Mouse (Mus musculus): ENCODE measurements at regions not wholly inside any gene's neighbourhood (a gene's known extent, or its start where the extent isn't known, plus 50 kb on each side); places are given as distances from the start of the nearest gene placed in this dataset.
A peak's percentile ranks its signal among the peaks of the same experiment; 100 is the strongest.
"Not testable (repeated sequence)": the region's sequence is repeated elsewhere in the genome, so short reads cannot be mapped to it uniquely, and the experiment has no call there.

- 38% methylated on average over 4 of the region's 4 CpGs for WGBS
- Histone ChIP-seq H3K9me3 (ENCODE audit: low read length) (no peaks in the 10 kb centered on the region), H3K9ac (no peak overlapping the region), H3K4me1 (ENCODE audit: insufficient read depth) (no peaks in the 10 kb centered on the region), H3K27ac (ENCODE audit: low read depth, low read length) (no peak overlapping the region), H3K36me3 (ENCODE audit: insufficient read depth) (no peaks in the 10 kb centered on the region), H3K4me2 (ENCODE audit: low read depth) (no peak overlapping the region), H3K27me3 (ENCODE audit: insufficient read depth, low read length) (no peaks in the 10 kb centered on the region), H3K4me3 (ENCODE audit: low read depth, low read length) (no peak overlapping the region)
- no peak for TF ChIP-seq CTCF (IDR thresholded peaks at IDR 0.05; ENCODE audit: low read depth)
- ATAC-seq, result no peak
- peak; percentile 30 for DNase-seq
Measured at GRCm38 (mm10) chr14:86056991-86057390, 1084.0 kb downstream of the Diaph3 start.

- Histone ChIP-seq H3K27ac (ENCODE audit: low read depth, low read length) (no peak overlapping the region), H3K4me1 (ENCODE audit: insufficient read depth) (no peaks in the 10 kb centered on the region), H3K4me3 (ENCODE audit: low read depth, low read length) (no peak overlapping the region), H3K4me2 (ENCODE audit: low read depth) (no peak overlapping the region), H3K36me3 (ENCODE audit: insufficient read depth) (no peaks in the 10 kb centered on the region), H3K9ac (no peak overlapping the region), H3K27me3 (ENCODE audit: insufficient read depth, low read length) (no peaks in the 10 kb centered on the region), H3K9me3 (ENCODE audit: low read length) (no peaks in the 10 kb centered on the region)
- 83% methylated on average over 1 of the region's 1 CpGs for WGBS
- ATAC-seq (no peak), DNase-seq (no peak)
- no peak for TF ChIP-seq CTCF (IDR thresholded peaks at IDR 0.05; ENCODE audit: low read depth)
Measured at GRCm38 (mm10) chr14:86054668-86055067, 1086.4 kb downstream of the Diaph3 start.

GRCm38 (mm10) chr14:86029401-86029800, 1111.6 kb downstream of the Diaph3 start:
- no peak overlapping the region for H3K27ac ChIP-seq (ENCODE audit: low read depth, low read length)
- H3K27me3 ChIP-seq (ENCODE audit: insufficient read depth, low read length), result no peaks in the 10 kb centered on the region
- DNase-seq, result no peak
- no peak for TF ChIP-seq CTCF (IDR thresholded peaks at IDR 0.05; ENCODE audit: low read depth)
- no peak overlapping the region for H3K9ac ChIP-seq
- no peak overlapping the region for H3K4me2 ChIP-seq (ENCODE audit: low read depth)
- no peak overlapping the region for H3K4me3 ChIP-seq (ENCODE audit: low read depth, low read length)
- no peaks in the 10 kb centered on the region for H3K36me3 ChIP-seq (ENCODE audit: insufficient read depth)
- H3K9me3 ChIP-seq (ENCODE audit: low read length), result no peaks in the 10 kb centered on the region
- H3K4me1 ChIP-seq (ENCODE audit: insufficient read depth), result no peaks in the 10 kb centered on the region
- no peak for ATAC-seq

DNA sequence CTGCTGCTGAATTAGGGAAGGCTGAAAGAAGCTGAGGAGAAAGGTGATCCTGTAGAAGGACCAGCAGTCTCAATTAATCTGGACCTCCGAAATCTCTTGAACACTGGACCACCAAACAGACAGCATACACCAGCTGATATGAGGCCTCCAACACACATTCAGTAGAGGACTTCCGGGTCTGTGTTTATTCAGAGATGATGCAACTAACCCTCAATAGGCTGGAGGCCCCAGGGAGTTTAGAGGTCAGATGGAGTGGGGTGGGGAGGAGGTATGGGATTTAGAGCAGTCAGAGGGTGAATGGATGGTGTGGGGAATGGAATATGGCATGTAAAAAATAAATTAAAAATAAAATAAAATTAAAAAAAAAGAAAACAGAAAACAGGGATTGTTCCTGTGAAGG, 1123.4 kb downstream of the Diaph3 start:
- not testable (repeated sequence) for H3K4me2 ChIP-seq (ENCODE audit: low read depth); H3K9ac ChIP-seq; H3K4me1 ChIP-seq (ENCODE audit: insufficient read depth); DNase-seq; H3K27ac ChIP-seq (ENCODE audit: low read depth, low read length); ATAC-seq; H3K36me3 ChIP-seq (ENCODE audit: insufficient read depth); H3K27me3 ChIP-seq (ENCODE audit: insufficient read depth, low read length); H3K9me3 ChIP-seq (ENCODE audit: low read length); H3K4me3 ChIP-seq (ENCODE audit: low read depth, low read length)
- 74% methylated on average over 2 of the region's 2 CpGs for WGBS
